Mouse (Mus musculus): Measurements from ENCODE around the gene Omt2b. TPM values are rescaled to one million over a fixed set of nuclear protein-coding genes. Genes with fewer than 3 reads are reported as not detected.
"Not testable (repeated sequence)": the region's sequence is repeated elsewhere in the genome, so short reads cannot be mapped to it uniquely, and the experiment has no call there.

Gene Omt2b
- polyA plus RNA-seq, 1 experiment from 2014 or later: not detected

GRCm38 (mm10) chr9:78364701-78365100, 37.3 kb downstream of the Omt2b start:
- no peaks in the 10 kb centered on the region for H3K27me3 ChIP-seq (replicated peaks; ENCODE audit: control insufficient read depth, insufficient read depth, low read length)
- no peaks in the 10 kb centered on the region for H3K4me1 ChIP-seq (replicated peaks; ENCODE audit: control insufficient read depth, insufficient read depth, low read length)
- no peak overlapping the region for H3K4me2 ChIP-seq (ENCODE audit: low read length)
- H3K36me3 ChIP-seq (ENCODE audit: control insufficient read depth, insufficient read depth): no peaks in the 10 kb centered on the region
- H3K27ac ChIP-seq (ENCODE audit: low read length): no peak overlapping the region
- no peak overlapping the region for H3K9ac ChIP-seq (replicated peaks; ENCODE audit: low read depth, low read length)
- no peaks in the 10 kb centered on the region for H3K9me3 ChIP-seq (ENCODE audit: control insufficient read depth, low read length)
- 89% methylated on average over 6 of the region's 6 CpGs for WGBS
- H3K4me3 ChIP-seq (replicated peaks; ENCODE audit: low read length): no peak overlapping the region
- ATAC-seq: no peak

DNA sequence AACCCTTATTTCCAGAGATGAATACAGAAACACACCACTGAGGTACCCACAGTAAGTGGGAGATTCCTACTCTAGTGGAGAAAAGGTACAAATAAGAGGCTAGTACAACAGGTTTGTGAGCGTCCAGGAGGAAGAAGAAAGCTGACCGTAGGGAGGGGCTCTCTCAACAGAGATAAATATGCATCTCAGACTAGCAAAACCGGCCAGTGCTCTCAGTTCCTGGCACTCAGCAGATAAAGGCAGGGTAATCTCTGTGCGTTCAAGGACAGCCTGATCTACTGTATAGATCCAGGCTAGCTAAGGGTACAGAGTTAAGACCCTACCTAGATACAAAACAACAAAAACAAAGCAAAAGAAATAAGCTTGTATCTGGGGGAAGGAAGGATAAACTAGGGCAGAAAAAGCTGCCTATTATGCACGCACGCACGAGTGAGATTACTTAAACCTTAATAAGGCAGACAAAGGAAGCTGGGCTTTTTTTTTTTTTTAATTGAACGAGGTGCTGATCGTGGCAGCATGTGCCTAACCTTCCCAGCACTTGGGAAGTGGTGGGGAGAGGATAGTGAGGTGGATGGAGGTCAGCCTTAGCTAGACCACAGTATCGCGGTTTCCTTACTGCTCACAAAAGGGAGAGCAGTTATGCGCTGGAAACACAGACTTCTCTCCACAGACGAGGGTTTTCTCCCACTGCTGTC, 38.6 kb downstream of the Omt2b start:
- Histone ChIP-seq H3K4me3 (replicated peaks; ENCODE audit: low read length) (no peak overlapping the region), H3K27ac (ENCODE audit: low read length) (no peak overlapping the region), H3K4me1 (replicated peaks; ENCODE audit: control insufficient read depth, insufficient read depth, low read length) (no peaks in the 10 kb centered on the region), H3K4me2 (ENCODE audit: low read length) (no peak overlapping the region), H3K9me3 (ENCODE audit: control insufficient read depth, low read length) (no peaks in the 10 kb centered on the region), H3K36me3 (ENCODE audit: control insufficient read depth, insufficient read depth) (no peaks in the 10 kb centered on the region), H3K9ac (replicated peaks; ENCODE audit: low read depth, low read length) (no peak overlapping the region), H3K27me3 (replicated peaks; ENCODE audit: control insufficient read depth, insufficient read depth, low read length) (no peaks in the 10 kb centered on the region)
- no peak for ATAC-seq
- 38% methylated on average over 13 of the region's 13 CpGs for WGBS

DNA sequence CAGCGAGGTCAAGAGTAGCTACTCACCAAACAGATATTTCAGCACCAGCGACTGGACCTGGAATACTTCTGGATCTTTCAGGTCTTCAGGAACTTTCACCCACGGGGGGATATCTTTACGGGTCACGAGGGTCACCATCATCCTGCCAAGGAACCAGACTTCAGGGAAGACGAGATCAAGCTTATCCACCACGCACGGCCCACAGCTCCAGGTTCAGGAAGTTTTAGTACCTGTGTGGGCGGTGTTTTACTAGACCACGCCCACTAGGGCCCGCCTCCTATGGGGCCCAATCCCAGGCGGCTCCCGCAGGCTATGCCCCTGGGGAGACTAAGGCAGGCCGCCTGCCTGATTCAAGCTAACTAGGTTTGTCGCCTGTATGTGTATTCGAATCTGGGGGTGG, 40.6 kb downstream of the Omt2b start, which contains the start of gene Dppa5a:
Gene Dppa5a, minus strand, starts transcription at position 219 of the 400 bp plus-strand sequence.
- not testable (repeated sequence) for H3K4me1 ChIP-seq (replicated peaks; ENCODE audit: control insufficient read depth, insufficient read depth, low read length); H3K27ac ChIP-seq (ENCODE audit: low read length); ATAC-seq; H3K4me2 ChIP-seq (ENCODE audit: low read length); H3K9ac ChIP-seq (replicated peaks; ENCODE audit: low read depth, low read length); H3K9me3 ChIP-seq (ENCODE audit: control insufficient read depth, low read length); H3K4me3 ChIP-seq (replicated peaks; ENCODE audit: low read length); H3K27me3 ChIP-seq (replicated peaks; ENCODE audit: control insufficient read depth, insufficient read depth, low read length); H3K36me3 ChIP-seq (ENCODE audit: control insufficient read depth, insufficient read depth)
- WGBS: 92% methylated on average over 16 of the region's 16 CpGs

DNA sequence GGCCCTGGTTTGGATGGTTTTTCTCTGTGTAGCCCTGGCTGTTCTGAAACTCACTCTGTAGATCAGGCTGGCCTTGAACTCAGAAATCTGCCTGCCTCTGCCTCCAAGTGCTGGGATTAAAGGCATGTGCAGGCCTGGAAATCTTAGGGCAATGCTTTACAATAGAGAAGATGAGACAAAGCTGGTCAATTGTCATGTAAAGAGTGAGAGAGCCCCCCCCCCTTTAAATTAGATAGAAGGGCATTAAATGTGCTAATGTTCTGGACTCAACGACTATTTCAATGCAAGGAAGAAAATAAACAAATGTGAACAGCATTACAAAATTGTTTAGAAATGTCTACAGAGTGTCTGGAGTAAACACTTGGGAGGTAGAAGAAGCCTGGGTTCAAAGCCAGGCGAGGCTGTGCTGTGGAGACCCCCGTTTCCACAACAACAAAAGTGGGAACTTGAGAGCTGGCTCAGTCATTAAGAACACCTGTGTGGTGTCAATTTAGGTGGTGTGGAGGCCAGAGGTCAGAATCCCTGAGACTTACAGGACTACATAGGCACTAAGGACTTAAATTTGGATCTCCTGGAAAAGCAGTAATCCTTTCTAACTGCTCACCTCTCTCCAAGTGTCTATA, 41.4 kb downstream of the Omt2b start:
- H3K4me3 ChIP-seq (replicated peaks; ENCODE audit: low read length): no peak overlapping the region
- H3K27ac ChIP-seq (ENCODE audit: low read length): no peak overlapping the region
- no peaks in the 10 kb centered on the region for H3K9me3 ChIP-seq (ENCODE audit: control insufficient read depth, low read length)
- H3K4me2 ChIP-seq (ENCODE audit: low read length): no peak overlapping the region
- no peaks in the 10 kb centered on the region for H3K4me1 ChIP-seq (replicated peaks; ENCODE audit: control insufficient read depth, insufficient read depth, low read length)
- ATAC-seq: no peak
- 73% methylated on average over 3 of the region's 3 CpGs for WGBS
- H3K36me3 ChIP-seq (ENCODE audit: control insufficient read depth, insufficient read depth): no peaks in the 10 kb centered on the region
- no peaks in the 10 kb centered on the region for H3K27me3 ChIP-seq (replicated peaks; ENCODE audit: control insufficient read depth, insufficient read depth, low read length)
- H3K9ac ChIP-seq (replicated peaks; ENCODE audit: low read depth, low read length): no peak overlapping the region

DNA sequence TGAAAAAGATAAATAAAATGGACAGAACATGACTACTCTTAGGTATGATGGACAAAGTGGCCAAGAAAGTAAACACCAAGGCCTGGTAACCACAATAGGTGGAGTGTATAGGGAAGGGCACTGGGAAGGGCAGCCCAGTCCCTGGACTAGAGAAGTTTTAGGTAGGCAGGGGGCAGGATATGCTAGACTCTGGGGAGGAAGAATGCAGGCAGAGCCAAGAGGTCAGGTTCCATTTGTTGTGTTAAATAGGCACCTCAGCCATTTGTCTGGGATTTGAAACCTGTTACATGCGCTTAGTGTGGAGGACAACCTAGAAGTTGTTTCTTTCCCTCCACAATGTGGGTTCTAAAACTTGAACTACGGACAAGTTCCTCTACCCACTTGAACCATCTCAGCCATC, 42.0 kb downstream of the Omt2b start:
- 92% methylated on average over 2 of the region's 2 CpGs for WGBS
- Histone ChIP-seq H3K27me3 (replicated peaks; ENCODE audit: control insufficient read depth, insufficient read depth, low read length) (no peaks in the 10 kb centered on the region), H3K9ac (replicated peaks; ENCODE audit: low read depth, low read length) (no peak overlapping the region), H3K27ac (ENCODE audit: low read length) (no peak overlapping the region), H3K4me1 (replicated peaks; ENCODE audit: control insufficient read depth, insufficient read depth, low read length) (no peaks in the 10 kb centered on the region), H3K4me2 (ENCODE audit: low read length) (no peak overlapping the region), H3K4me3 (replicated peaks; ENCODE audit: low read length) (no peak overlapping the region), H3K9me3 (ENCODE audit: control insufficient read depth, low read length) (no peaks in the 10 kb centered on the region), H3K36me3 (ENCODE audit: control insufficient read depth, insufficient read depth) (no peaks in the 10 kb centered on the region)
- ATAC-seq: no peak

DNA sequence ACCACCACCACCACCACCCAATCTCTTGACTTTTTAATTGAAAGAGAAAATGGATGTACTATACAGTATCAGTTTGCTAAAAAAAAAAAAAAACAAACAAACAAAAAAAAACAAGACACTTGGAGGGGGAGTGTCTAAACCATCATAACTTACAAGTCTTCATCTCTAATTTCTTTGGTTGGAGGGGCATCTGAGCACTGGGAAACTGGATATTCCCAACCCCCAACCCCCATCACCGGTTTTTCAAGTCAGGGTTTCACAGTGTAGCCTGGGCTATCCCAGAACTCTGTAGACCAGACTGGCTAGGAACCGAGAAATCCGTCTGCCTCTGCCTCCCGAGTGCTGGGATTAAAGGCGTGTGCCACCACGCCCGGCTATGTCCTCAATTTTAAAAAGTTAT, 42.4 kb downstream of the Omt2b start:
- no peaks in the 10 kb centered on the region for H3K4me1 ChIP-seq (replicated peaks; ENCODE audit: control insufficient read depth, insufficient read depth, low read length)
- ATAC-seq: no peak
- H3K4me3 ChIP-seq (replicated peaks; ENCODE audit: low read length): no peak overlapping the region
- H3K9ac ChIP-seq (replicated peaks; ENCODE audit: low read depth, low read length): no peak overlapping the region
- 89% methylated on average over 7 of the region's 7 CpGs for WGBS
- H3K36me3 ChIP-seq (ENCODE audit: control insufficient read depth, insufficient read depth): no peaks in the 10 kb centered on the region
- no peaks in the 10 kb centered on the region for H3K9me3 ChIP-seq (ENCODE audit: control insufficient read depth, low read length)
- H3K27me3 ChIP-seq (replicated peaks; ENCODE audit: control insufficient read depth, insufficient read depth, low read length): no peaks in the 10 kb centered on the region
- H3K4me2 ChIP-seq (ENCODE audit: low read length): no peak overlapping the region
- no peak overlapping the region for H3K27ac ChIP-seq (ENCODE audit: low read length)

- H3K4me3 ChIP-seq (replicated peaks; ENCODE audit: low read length): no peak overlapping the region
- no peaks in the 10 kb centered on the region for H3K36me3 ChIP-seq (ENCODE audit: control insufficient read depth, insufficient read depth)
- no peaks in the 10 kb centered on the region for H3K27me3 ChIP-seq (replicated peaks; ENCODE audit: control insufficient read depth, insufficient read depth, low read length)
- WGBS: 98% methylated on average over 3 of the region's 3 CpGs
- H3K4me1 ChIP-seq (replicated peaks; ENCODE audit: control insufficient read depth, insufficient read depth, low read length): no peaks in the 10 kb centered on the region
- ATAC-seq: no peak
- no peak overlapping the region for H3K9ac ChIP-seq (replicated peaks; ENCODE audit: low read depth, low read length)
- H3K27ac ChIP-seq (ENCODE audit: low read length): no peak overlapping the region
- H3K9me3 ChIP-seq (ENCODE audit: control insufficient read depth, low read length): no peaks in the 10 kb centered on the region
- H3K4me2 ChIP-seq (ENCODE audit: low read length): no peak overlapping the region
Measured at GRCm38 (mm10) chr9:78371441-78371840, 44.1 kb downstream of the Omt2b start.

GRCm38 (mm10) chr9:78372827-78373504, 45.6 kb downstream of the Omt2b start:
- no peak overlapping the region for H3K9ac ChIP-seq (replicated peaks; ENCODE audit: low read depth, low read length)
- no peak overlapping the region for H3K27ac ChIP-seq (ENCODE audit: low read length)
- H3K4me2 ChIP-seq (ENCODE audit: low read length): no peak overlapping the region
- no peak for ATAC-seq
- H3K36me3 ChIP-seq (ENCODE audit: control insufficient read depth, insufficient read depth): no peaks in the 10 kb centered on the region
- peaks cover 6% of the 10 kb centered on the region for H3K4me1 ChIP-seq (replicated peaks; ENCODE audit: control insufficient read depth, insufficient read depth, low read length)
- H3K9me3 ChIP-seq (ENCODE audit: control insufficient read depth, low read length): no peaks in the 10 kb centered on the region
- 86% methylated on average over 10 of the region's 10 CpGs for WGBS
- H3K27me3 ChIP-seq (replicated peaks; ENCODE audit: control insufficient read depth, insufficient read depth, low read length): no peaks in the 10 kb centered on the region
- no peak overlapping the region for H3K4me3 ChIP-seq (replicated peaks; ENCODE audit: low read length)

DNA sequence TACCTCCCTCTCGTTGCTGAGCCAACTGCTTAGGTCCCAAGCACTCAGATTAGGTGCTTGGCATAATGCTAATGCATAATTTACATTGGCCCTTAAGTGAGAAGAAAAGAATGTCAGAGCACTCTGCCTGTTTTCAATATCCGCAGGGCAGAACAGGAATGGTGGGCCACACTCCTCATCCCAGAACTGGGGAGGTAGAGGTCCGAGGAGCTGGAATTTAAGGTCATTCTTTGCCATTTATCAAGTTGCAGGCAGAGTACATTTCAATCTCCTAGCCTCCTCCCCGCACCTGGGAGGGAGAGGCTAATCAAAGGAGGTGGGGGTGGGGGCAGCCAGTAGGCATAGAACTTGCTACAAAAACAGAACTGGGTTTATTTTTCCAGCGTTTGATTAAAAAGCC, 47.0 kb downstream of the Omt2b start:
- no peak overlapping the region for H3K9ac ChIP-seq (replicated peaks; ENCODE audit: low read depth, low read length)
- H3K9me3 ChIP-seq (ENCODE audit: control insufficient read depth, low read length): no peaks in the 10 kb centered on the region
- ATAC-seq: no peak
- no peaks in the 10 kb centered on the region for H3K27me3 ChIP-seq (replicated peaks; ENCODE audit: control insufficient read depth, insufficient read depth, low read length)
- H3K4me3 ChIP-seq (replicated peaks; ENCODE audit: low read length): no peak overlapping the region
- H3K4me1 ChIP-seq (replicated peaks; ENCODE audit: control insufficient read depth, insufficient read depth, low read length): peaks cover 14% of the 10 kb centered on the region
- H3K36me3 ChIP-seq (ENCODE audit: control insufficient read depth, insufficient read depth): no peaks in the 10 kb centered on the region
- WGBS: 64% methylated on average over 5 of the region's 5 CpGs
- H3K27ac ChIP-seq (ENCODE audit: low read length): no peak overlapping the region
- H3K4me2 ChIP-seq (ENCODE audit: low read length): no peak overlapping the region

Measured in forebrain, embryonic 16.5 days (tissue).